Mouse (Mus musculus): ENCODE results near the gene Trpm5. TPM values are rescaled to one million over a fixed set of nuclear protein-coding genes. Genes with fewer than 3 reads are reported as not detected.

Trpm5 gene
- total and polyA plus RNA-seq, 3 experiments: 1.7 to 1.9 TPM; not detected in 1

DNA sequence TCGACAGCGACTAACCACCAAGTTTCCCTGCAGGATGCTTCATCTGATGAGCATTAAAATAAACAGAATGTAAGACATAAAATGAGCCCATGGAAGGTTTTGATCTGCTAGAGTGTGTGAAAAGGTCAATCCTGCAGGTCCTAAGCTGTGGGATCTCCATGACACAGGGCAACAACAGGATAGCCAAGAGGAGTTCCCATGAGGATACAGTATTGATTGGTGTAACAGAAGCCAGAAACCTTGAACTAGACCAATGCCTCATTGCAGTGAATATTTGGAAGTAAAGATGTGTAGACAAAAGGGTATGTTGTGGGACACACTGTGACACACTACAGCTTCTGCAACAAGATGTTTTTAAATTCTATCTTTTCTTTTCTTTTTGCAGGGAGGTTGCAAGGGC is 60.3 kb downstream of the Trpm5 start:
- Histone ChIP-seq H3K9me3 (replicated peaks; ENCODE audit: insufficient read depth, low read length) (no peaks in the 10 kb centered on the region), H3K4me3 (ENCODE audit: control insufficient read depth in 1 of 2, insufficient read depth in 1 of 2, low read depth in 2 of 2, low read length in 2 of 2) (no peak overlapping the region), H3K27me3 (ENCODE audit: control insufficient read depth in 1 of 2, insufficient read depth in 2 of 2, low read length in 2 of 2) (no peaks in the 10 kb centered on the region), H3K79me2 (ENCODE audit: control insufficient read depth, insufficient read depth, low read length, poor library complexity) (no peaks in the 10 kb centered on the region), H3K27ac (ENCODE audit: control insufficient read depth, low read depth, low read length) (no peak overlapping the region), H3K36me3 (ENCODE audit: control insufficient read depth in 1 of 2, insufficient read depth in 2 of 2, low read length in 2 of 2) (peaks cover 0 to 26% of the 10 kb centered on the region in 2 experiments; a peak in 3 of 4 replicates), H3K4me1 (ENCODE audit: control insufficient read depth in 1 of 2, insufficient read depth in 2 of 2, low read length in 2 of 2) (peaks cover 27 to 28% of the 10 kb centered on the region in 2 experiments), H3K9ac (ENCODE audit: control insufficient read depth, low read depth, low read length, poor library complexity, severe bottlenecking) (no peak overlapping the region)
- no peak for TF ChIP-seq MXI1 (IDR thresholded peaks at IDR 0.05; ENCODE audit: low read depth, low read length)
- TF ChIP-seq CHD1 (IDR thresholded peaks at IDR 0.05; ENCODE audit: low read depth, low read length): no peak
- TF ChIP-seq ZNF384 (IDR thresholded peaks at IDR 0.05; ENCODE audit: low read depth, low read length): no peak
- no peak for TF ChIP-seq CTCF (IDR thresholded peaks at IDR 0.05 in 2 of 3, conservative IDR thresholded peaks at IDR 0.05 in 1 of 3; ENCODE audit: control insufficient read depth in 1 of 3, insufficient read depth in 1 of 3, low read depth in 2 of 3, low read length in 3 of 3, poor library complexity in 1 of 3, severe bottlenecking in 1 of 3)
- TF ChIP-seq SMC3 (IDR thresholded peaks at IDR 0.05; ENCODE audit: low read depth, low read length): no peak
- no peak for TF ChIP-seq TCF12 (IDR thresholded peaks at IDR 0.05; ENCODE audit: low read depth, low read length)
- TF ChIP-seq USF2 (IDR thresholded peaks at IDR 0.05; ENCODE audit: borderline replicate concordance in 1 of 2, insufficient read depth in 1 of 2, low read depth in 1 of 2, low read length in 2 of 2): no peak
- no peak for TF ChIP-seq KAT2A (conservative IDR thresholded peaks at IDR 0.05; ENCODE audit: low read depth, low read length)
- TF ChIP-seq USF1 (IDR thresholded peaks at IDR 0.05; ENCODE audit: low read depth, low read length): no peak
- TF ChIP-seq POLR2AphosphoS2 (IDR thresholded peaks at IDR 0.05; ENCODE audit: low read length): no peak
- DNase-seq (ENCODE audit: low read depth, low spot score): no peak

GRCm38 (mm10) chr7:143033581-143033980 is 60.9 kb downstream of the Trpm5 start:
- H3K4me1 ChIP-seq (ENCODE audit: control insufficient read depth in 1 of 2, insufficient read depth in 2 of 2, low read length in 2 of 2): peaks cover 22 to 23% of the 10 kb centered on the region in 2 experiments
- no peak for DNase-seq (ENCODE audit: low read depth, low spot score)
- H3K4me3 ChIP-seq (ENCODE audit: control insufficient read depth in 1 of 2, insufficient read depth in 1 of 2, low read depth in 2 of 2, low read length in 2 of 2): no peak overlapping the region
- H3K9ac ChIP-seq (ENCODE audit: control insufficient read depth, low read depth, low read length, poor library complexity, severe bottlenecking): no peak overlapping the region
- TF ChIP-seq RAD21 (IDR thresholded peaks at IDR 0.05; ENCODE audit: low read depth, low read length) (no peak), MEF2A (IDR thresholded peaks at IDR 0.05; ENCODE audit: extremely low read depth, insufficient replicate concordance, low read depth, low read length, poor library complexity, severe bottlenecking) (no peak), CHD2 (IDR thresholded peaks at IDR 0.05; ENCODE audit: low read length) (no peak), MAX (IDR thresholded peaks at IDR 0.05; ENCODE audit: low read length) (no peak), ELF1 (IDR thresholded peaks at IDR 0.05; ENCODE audit: low read depth, low read length) (no peak), MAFK (IDR thresholded peaks at IDR 0.05; ENCODE audit: borderline replicate concordance, low read depth, low read length) (no peak), CTCF (IDR thresholded peaks at IDR 0.05 in 2 of 3, conservative IDR thresholded peaks at IDR 0.05 in 1 of 3; ENCODE audit: control insufficient read depth in 1 of 3, insufficient read depth in 1 of 3, low read depth in 2 of 3, low read length in 3 of 3, poor library complexity in 1 of 3, severe bottlenecking in 1 of 3) (no peak), MAZ (IDR thresholded peaks at IDR 0.05; ENCODE audit: low read depth, low read length) (no peak), ETS1 (IDR thresholded peaks at IDR 0.05; ENCODE audit: low read depth, low read length) (no peak), ZMIZ1 (IDR thresholded peaks at IDR 0.05; ENCODE audit: low read depth, low read length) (no peak), POLR2AphosphoS2 (IDR thresholded peaks at IDR 0.05; ENCODE audit: low read length) (no peak), KAT2A (conservative IDR thresholded peaks at IDR 0.05; ENCODE audit: low read depth, low read length) (no peak), ZKSCAN1 (IDR thresholded peaks at IDR 0.05; ENCODE audit: low read depth, low read length) (no peak), USF1 (IDR thresholded peaks at IDR 0.05; ENCODE audit: low read depth, low read length) (no peak), MYC (IDR thresholded peaks at IDR 0.05; ENCODE audit: low read depth, low read length) (no peak), TAL1 (IDR thresholded peaks at IDR 0.05; ENCODE audit: low read length) (no peak), EP300 (IDR thresholded peaks at IDR 0.05; ENCODE audit: low read depth in 1 of 2, low read length in 2 of 2) (no peak), SIN3A (IDR thresholded peaks at IDR 0.05; ENCODE audit: low read length) (no peak), TBP (IDR thresholded peaks at IDR 0.05; ENCODE audit: low read depth, low read length) (no peak), JUND (IDR thresholded peaks at IDR 0.05; ENCODE audit: low read depth, low read length) (no peak)
- no peak overlapping the region for H3K27ac ChIP-seq (ENCODE audit: control insufficient read depth, low read depth, low read length)
- H3K79me2 ChIP-seq (ENCODE audit: control insufficient read depth, insufficient read depth, low read length, poor library complexity): no peaks in the 10 kb centered on the region
- H3K27me3 ChIP-seq (ENCODE audit: control insufficient read depth in 1 of 2, insufficient read depth in 2 of 2, low read length in 2 of 2): no peaks in the 10 kb centered on the region
- no peaks in the 10 kb centered on the region for H3K9me3 ChIP-seq (replicated peaks; ENCODE audit: insufficient read depth, low read length)
- H3K36me3 ChIP-seq (ENCODE audit: control insufficient read depth in 1 of 2, insufficient read depth in 2 of 2, low read length in 2 of 2): peaks cover 0 to 22% of the 10 kb centered on the region in 2 experiments; a peak in 3 of 4 replicates

Data from MEL (cell line).